ENCODE assay signal across 20 mouse cellular contexts in the genomic region with DNA sequence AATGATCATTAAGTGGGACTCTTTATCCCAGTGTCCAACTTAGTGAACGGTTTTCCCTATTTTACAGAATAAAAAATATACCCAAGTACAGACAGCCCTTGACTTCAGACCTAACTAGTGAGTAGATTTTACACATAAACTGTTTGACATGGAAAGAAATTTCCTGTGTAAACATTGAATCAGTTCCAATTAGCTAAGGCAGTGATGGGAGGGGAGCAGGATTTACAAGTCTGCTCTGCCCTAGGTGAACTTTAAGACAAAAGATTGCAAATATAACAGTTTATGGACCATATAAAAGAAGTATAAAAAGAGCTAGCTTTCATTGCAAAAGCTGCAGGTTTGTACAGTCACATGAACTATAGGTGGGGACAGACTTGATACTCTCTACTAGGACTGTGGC.
A peak's percentile ranks its signal among the peaks of the same experiment; 100 is the strongest.
DNase-seq lines count a peak whose midpoint lies in the region; ATAC-seq and TF ChIP-seq lines count a peak whose summit lies in the region.
"Had no signal": no experiment of that assay in that cellular context is flagged by ENCODE, and none has a peak within 500 bp of the region (broad histone marks: within the 10 kb centered on the region; RNA-seq: fewer than 3 reads in every experiment).

No protein-coding gene starts in this region.

- DNase-seq in forebrain, embryonic 14.5 days (ENCODE audit: low spot score): no peak
- DNase-seq in kidney, postnatal 0 days (ENCODE audit: low spot score): peak; percentile 61
- DNase-seq in kidney, postnatal 25 days: no peak
- peak; percentile 8 for DNase-seq in lung, postnatal 0 days (ENCODE audit: low spot score)
- DNase-seq in lung, postnatal 14 days: no peak
- peak; percentile 14 for DNase-seq in limb, embryonic 14.5 days (ENCODE audit: low spot score)
- no peak for DNase-seq in cerebellum, adult 9-10 months
- DNase-seq: adrenal gland, postnatal 10 days; cerebellum, adult 11 months; cerebellum, adult 8-10 months; cerebellum, postnatal 25 days; gastrocnemius, postnatal 10 days; heart, adult 18-20 months; heart, postnatal 10 days; heart, postnatal 4 days had no signal

- no peak for ATAC-seq in forebrain, embryonic 15.5 days (replicated peaks)
- ATAC-seq in forebrain, embryonic 14.5 days: no peak
- ATAC-seq in kidney, postnatal 0 days (replicated peaks; ENCODE audit: low FRiP score, low read depth): no peak
- no peak for ATAC-seq in lung, postnatal 0 days
- ATAC-seq in limb, embryonic 14.5 days (ENCODE audit: low FRiP score, low read depth): peak; percentile 34; the same call in 1 of the 2 replicates

- H3K9ac ChIP-seq in forebrain, embryonic 15.5 days (replicated peaks): no peak overlapping the region
- H3K9ac ChIP-seq in forebrain, embryonic 14.5 days (ENCODE audit: low read length): no peak overlapping the region
- H3K9ac ChIP-seq in kidney, postnatal 0 days (ENCODE audit: low read depth, low read length): no peak overlapping the region
- H3K9ac ChIP-seq in lung, postnatal 0 days (replicated peaks; ENCODE audit: low read depth): no peak overlapping the region
- H3K9ac ChIP-seq in limb, embryonic 14.5 days (ENCODE audit: low read depth, low read length, severe bottlenecking): no peak overlapping the region
- H3K9ac ChIP-seq: embryonic facial prominence, embryonic 13.5 days; forebrain, embryonic 12.5 days; hindbrain, embryonic 12.5 days had no signal

- no peak for TF ChIP-seq POLR2A in limb, embryonic 14.5 days (IDR thresholded peaks at IDR 0.05; ENCODE audit: borderline replicate concordance, extremely low read depth, insufficient read depth, insufficient read length)

- WGBS in forebrain, embryonic 15.5 days: 87% methylated on average over 1 of the region's 1 CpGs
- WGBS in forebrain, embryonic 14.5 days: 93% methylated on average over 1 of the region's 1 CpGs
- 58% methylated on average over 1 of the region's 1 CpGs for WGBS in kidney, postnatal 0 days
- 38% methylated on average over 1 of the region's 1 CpGs for WGBS in lung, postnatal 0 days
- WGBS in limb, embryonic 14.5 days: 42% methylated on average over 1 of the region's 1 CpGs

- H3K4me1 ChIP-seq in forebrain, embryonic 15.5 days: peaks cover 17% of the 10 kb centered on the region
- peaks cover 4% of the 10 kb centered on the region for H3K4me1 ChIP-seq in forebrain, embryonic 14.5 days (ENCODE audit: control insufficient read depth, insufficient read depth, low read length)
- no peaks in the 10 kb centered on the region; the same call in 1 of the 2 replicates for H3K4me1 ChIP-seq in kidney, postnatal 0 days (replicated peaks; ENCODE audit: insufficient read depth, low read length)
- no peaks in the 10 kb centered on the region for H3K4me1 ChIP-seq in lung, postnatal 0 days (ENCODE audit: insufficient read depth, low read depth, low read length)
- H3K4me1 ChIP-seq in limb, embryonic 14.5 days (ENCODE audit: control insufficient read depth, insufficient read depth, low read length): peaks cover 18% of the 10 kb centered on the region
- H3K4me1 ChIP-seq: forebrain, embryonic 12.5 days had no signal

- H3K27ac ChIP-seq in forebrain, embryonic 15.5 days (replicated peaks): 0 out of 2 replicates have a peak overlapping the region, but pooled peaks have one; percentile 23
- H3K27ac ChIP-seq in forebrain, embryonic 14.5 days (ENCODE audit: low read depth, low read length): no peak overlapping the region
- no peak overlapping the region for H3K27ac ChIP-seq in kidney, postnatal 0 days
- no peak overlapping the region for H3K27ac ChIP-seq in lung, postnatal 0 days (ENCODE audit: low read length)
- no peak overlapping the region for H3K27ac ChIP-seq in limb, embryonic 14.5 days (replicated peaks; ENCODE audit: low read depth, low read length)
- H3K27ac ChIP-seq: embryonic facial prominence, embryonic 13.5 days; forebrain, embryonic 12.5 days; heart, embryonic 10.5 days; hindbrain, embryonic 12.5 days had no signal

- no peak for TF ChIP-seq EP300 in lung, postnatal 0 days (IDR thresholded peaks at IDR 0.05)

- H3K27me3 ChIP-seq in forebrain, embryonic 15.5 days: no peaks in the 10 kb centered on the region
- H3K27me3 ChIP-seq in forebrain, embryonic 14.5 days (replicated peaks; ENCODE audit: control insufficient read depth, insufficient read depth, low read length): no peaks in the 10 kb centered on the region
- no peaks in the 10 kb centered on the region for H3K27me3 ChIP-seq in kidney, postnatal 0 days (ENCODE audit: insufficient read depth, low read length)
- H3K27me3 ChIP-seq in lung, postnatal 0 days (replicated peaks; ENCODE audit: insufficient read depth, low read length): no peaks in the 10 kb centered on the region
- H3K27me3 ChIP-seq in limb, embryonic 14.5 days (ENCODE audit: control insufficient read depth, insufficient read depth, low read length): no peaks in the 10 kb centered on the region
- H3K27me3 ChIP-seq: embryonic facial prominence, embryonic 13.5 days; forebrain, embryonic 12.5 days; hindbrain, embryonic 12.5 days had no signal

- no peak overlapping the region for H3K4me2 ChIP-seq in forebrain, embryonic 15.5 days (replicated peaks)
- no peak overlapping the region for H3K4me2 ChIP-seq in forebrain, embryonic 14.5 days (ENCODE audit: low read length)
- no peak overlapping the region for H3K4me2 ChIP-seq in kidney, postnatal 0 days (ENCODE audit: low read length)
- H3K4me2 ChIP-seq in lung, postnatal 0 days (replicated peaks; ENCODE audit: low read depth, low read length): no peak overlapping the region
- H3K4me2 ChIP-seq in limb, embryonic 14.5 days (replicated peaks; ENCODE audit: low read depth, low read length, severe bottlenecking): no peak overlapping the region
- H3K4me2 ChIP-seq: embryonic facial prominence, embryonic 13.5 days; forebrain, embryonic 12.5 days; hindbrain, embryonic 12.5 days had no signal

- H3K36me3 ChIP-seq in forebrain, embryonic 15.5 days: peaks cover 22% of the 10 kb centered on the region; the same call in 1 of the 2 replicates
- peaks cover 32% of the 10 kb centered on the region for H3K36me3 ChIP-seq in forebrain, embryonic 14.5 days (ENCODE audit: control insufficient read depth, insufficient read depth, low read length)
- 0 out of 2 replicates have a peak, but pooled peaks cover 11% of the 10 kb centered on the region for H3K36me3 ChIP-seq in kidney, postnatal 0 days (ENCODE audit: insufficient read depth, low read length)
- H3K36me3 ChIP-seq in lung, postnatal 0 days (ENCODE audit: insufficient read depth, low read length): no peaks in the 10 kb centered on the region
- H3K36me3 ChIP-seq in limb, embryonic 14.5 days (ENCODE audit: control insufficient read depth, insufficient read depth, low read length): 0 out of 2 replicates have a peak, but pooled peaks cover 4% of the 10 kb centered on the region
- H3K36me3 ChIP-seq: embryonic facial prominence, embryonic 13.5 days had no signal

- H3K4me3 ChIP-seq in forebrain, embryonic 15.5 days: no peak overlapping the region
- H3K4me3 ChIP-seq in forebrain, embryonic 14.5 days (ENCODE audit: low read depth, low read length): no peak overlapping the region
- H3K4me3 ChIP-seq in kidney, postnatal 0 days (replicated peaks; ENCODE audit: low read depth, low read length): no peak overlapping the region
- H3K4me3 ChIP-seq in lung, postnatal 0 days (ENCODE audit: low read depth, low read length): no peak overlapping the region
- H3K4me3 ChIP-seq in limb, embryonic 14.5 days (replicated peaks; ENCODE audit: low read length): no peak overlapping the region
- H3K4me3 ChIP-seq: embryonic facial prominence, embryonic 13.5 days; forebrain, embryonic 12.5 days; heart, embryonic 10.5 days; hindbrain, embryonic 12.5 days had no signal

- H3K9me3 ChIP-seq in forebrain, embryonic 15.5 days: no peaks in the 10 kb centered on the region
- H3K9me3 ChIP-seq in forebrain, embryonic 14.5 days (replicated peaks; ENCODE audit: control insufficient read depth, low read length): no peaks in the 10 kb centered on the region
- no peaks in the 10 kb centered on the region for H3K9me3 ChIP-seq in kidney, postnatal 0 days (replicated peaks; ENCODE audit: low read length)
- no peaks in the 10 kb centered on the region for H3K9me3 ChIP-seq in lung, postnatal 0 days (ENCODE audit: low read length)
- H3K9me3 ChIP-seq in limb, embryonic 14.5 days (ENCODE audit: control insufficient read depth, low read length): no peaks in the 10 kb centered on the region
- H3K9me3 ChIP-seq: embryonic facial prominence, embryonic 13.5 days; forebrain, embryonic 12.5 days; heart, embryonic 10.5 days; hindbrain, embryonic 12.5 days had no signal

- TF ChIP-seq CTCF in kidney, postnatal 0 days (IDR thresholded peaks at IDR 0.05; ENCODE audit: low read depth): no peak
- TF ChIP-seq CTCF in lung, postnatal 0 days (IDR thresholded peaks at IDR 0.05): no peak

Comparison
In these comparisons a context has a peak if more than half of its experiments do, and no peak if none do; other contexts are left out.
1. DNase-seq: peak in kidney, postnatal 0 days (single experiment), lung, postnatal 0 days (single experiment) and limb, embryonic 14.5 days (single experiment); none in forebrain, embryonic 14.5 days (single experiment), kidney, postnatal 25 days (0 of 2), lung, postnatal 14 days (single experiment) and cerebellum, adult 9-10 months (single experiment).